Mouse (Mus musculus): Measurements from ENCODE around the gene Magi1. TPM values are rescaled to one million over a fixed set of nuclear protein-coding genes. Genes with fewer than 3 reads are reported as not detected.

The Magi1 gene
- total and polyA plus RNA-seq, 3 experiments = not detected

- Histone ChIP-seq H3K27ac (ENCODE audit: control insufficient read depth, low read depth, low read length) (no peak overlapping the region), H3K4me1 (ENCODE audit: control insufficient read depth in 1 of 2, insufficient read depth in 2 of 2, low read length in 2 of 2) (no peaks in the 10 kb centered on the region), H3K79me2 (ENCODE audit: control insufficient read depth, insufficient read depth, low read length, poor library complexity) (no peaks in the 10 kb centered on the region), H3K36me3 (ENCODE audit: control insufficient read depth in 1 of 2, insufficient read depth in 2 of 2, low read length in 2 of 2) (no peaks in the 10 kb centered on the region), H3K4me3 (ENCODE audit: control insufficient read depth in 1 of 2, insufficient read depth in 1 of 2, low read depth in 2 of 2, low read length in 2 of 2) (no peak overlapping the region), H3K9me3 (replicated peaks; ENCODE audit: insufficient read depth, low read length) (no peaks in the 10 kb centered on the region), H3K9ac (ENCODE audit: control insufficient read depth, low read depth, low read length, poor library complexity, severe bottlenecking) (no peak overlapping the region), H3K27me3 (ENCODE audit: control insufficient read depth in 1 of 2, insufficient read depth in 2 of 2, low read length in 2 of 2) (no peaks in the 10 kb centered on the region)
- no peak for TF ChIP-seq CHD1 (IDR thresholded peaks at IDR 0.05; ENCODE audit: low read depth, low read length)
- TF ChIP-seq USF2 (IDR thresholded peaks at IDR 0.05; ENCODE audit: borderline replicate concordance in 1 of 2, insufficient read depth in 1 of 2, low read depth in 1 of 2, low read length in 2 of 2) = no peak
- TF ChIP-seq CHD2 (IDR thresholded peaks at IDR 0.05; ENCODE audit: low read length) = no peak
- DNase-seq (ENCODE audit: low read depth, low spot score) = no peak
Measured at GRCm38 (mm10) chr6:94094924-94095685, 188.6 kb downstream of the Magi1 start.

DNA sequence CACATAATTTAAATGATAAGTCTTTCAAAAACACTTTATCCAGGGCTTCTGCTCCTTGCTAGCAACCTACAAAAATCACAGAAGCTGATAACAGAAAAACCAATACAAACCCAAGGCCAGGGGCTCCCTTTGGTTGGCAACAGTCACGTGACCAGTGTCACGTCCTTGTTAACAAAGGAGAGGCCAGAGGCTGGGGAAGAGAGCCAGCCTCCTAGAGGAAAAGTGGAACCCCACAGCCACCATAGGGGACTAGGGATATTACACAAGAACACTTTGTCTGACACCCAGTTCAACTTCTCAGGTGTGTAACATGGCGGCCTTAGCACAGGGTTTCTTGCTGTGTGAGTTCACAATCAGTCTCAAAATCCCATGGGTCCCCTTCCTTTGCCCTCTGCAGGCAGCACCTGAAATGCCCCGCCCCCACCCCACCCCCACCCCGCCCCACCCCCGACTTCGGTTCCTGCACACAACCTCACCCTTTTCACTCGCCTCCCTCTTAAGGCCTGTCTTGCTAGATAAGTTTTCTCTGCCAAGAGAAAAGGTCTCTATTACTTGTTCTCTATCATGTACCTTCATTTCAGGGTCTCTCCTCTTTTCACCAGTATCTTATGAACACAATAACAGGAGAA lies 190.6 kb downstream of the Magi1 start:
- no peaks in the 10 kb centered on the region for H3K79me2 ChIP-seq (ENCODE audit: control insufficient read depth, insufficient read depth, low read length, poor library complexity)
- H3K9ac ChIP-seq (ENCODE audit: control insufficient read depth, low read depth, low read length, poor library complexity, severe bottlenecking) = no peak overlapping the region
- no peak for DNase-seq (ENCODE audit: low read depth, low spot score)
- H3K9me3 ChIP-seq (replicated peaks; ENCODE audit: insufficient read depth, low read length) = no peaks in the 10 kb centered on the region
- no peak overlapping the region for H3K27ac ChIP-seq (ENCODE audit: control insufficient read depth, low read depth, low read length)
- H3K36me3 ChIP-seq (ENCODE audit: control insufficient read depth in 1 of 2, insufficient read depth in 2 of 2, low read length in 2 of 2) = no peaks in the 10 kb centered on the region
- no peaks in the 10 kb centered on the region for H3K4me1 ChIP-seq (ENCODE audit: control insufficient read depth in 1 of 2, insufficient read depth in 2 of 2, low read length in 2 of 2)
- H3K4me3 ChIP-seq (ENCODE audit: control insufficient read depth in 1 of 2, insufficient read depth in 1 of 2, low read depth in 2 of 2, low read length in 2 of 2) = no peak overlapping the region
- no peaks in the 10 kb centered on the region for H3K27me3 ChIP-seq (ENCODE audit: control insufficient read depth in 1 of 2, insufficient read depth in 2 of 2, low read length in 2 of 2)
- TF ChIP-seq MXI1 (IDR thresholded peaks at IDR 0.05; ENCODE audit: low read depth, low read length) (no peak), USF2 (IDR thresholded peaks at IDR 0.05; ENCODE audit: borderline replicate concordance in 1 of 2, insufficient read depth in 1 of 2, low read depth in 1 of 2, low read length in 2 of 2) (no peak), E2F4 (IDR thresholded peaks at IDR 0.05; ENCODE audit: borderline replicate concordance, low read depth, low read length) (no peak), ETS1 (IDR thresholded peaks at IDR 0.05; ENCODE audit: low read depth, low read length) (no peak), RCOR1 (IDR thresholded peaks at IDR 0.05; ENCODE audit: low read depth, low read length) (no peak), HCFC1 (IDR thresholded peaks at IDR 0.05; ENCODE audit: low read depth, low read length) (no peak), ZMIZ1 (IDR thresholded peaks at IDR 0.05; ENCODE audit: low read depth, low read length) (no peak), NELFE (IDR thresholded peaks at IDR 0.05; ENCODE audit: low read depth, low read length) (no peak), SIN3A (IDR thresholded peaks at IDR 0.05; ENCODE audit: low read length) (no peak), GABPA (IDR thresholded peaks at IDR 0.05; ENCODE audit: low read depth, low read length) (no peak), JUND (IDR thresholded peaks at IDR 0.05; ENCODE audit: low read depth, low read length) (no peak), ZC3H11A (IDR thresholded peaks at IDR 0.05; ENCODE audit: low read depth, low read length) (no peak), MAFK (IDR thresholded peaks at IDR 0.05; ENCODE audit: borderline replicate concordance, low read depth, low read length) (no peak), ZKSCAN1 (IDR thresholded peaks at IDR 0.05; ENCODE audit: low read depth, low read length) (no peak), UBTF (IDR thresholded peaks at IDR 0.05; ENCODE audit: borderline replicate concordance, insufficient read depth, low read depth, low read length) (no peak), CHD2 (IDR thresholded peaks at IDR 0.05; ENCODE audit: low read length) (no peak), CHD1 (IDR thresholded peaks at IDR 0.05; ENCODE audit: low read depth, low read length) (no peak), TCF12 (IDR thresholded peaks at IDR 0.05; ENCODE audit: low read depth, low read length) (no peak), NRF1 (IDR thresholded peaks at IDR 0.05; ENCODE audit: insufficient read depth, low read depth, low read length, poor library complexity, severe bottlenecking) (no peak), MEF2A (IDR thresholded peaks at IDR 0.05; ENCODE audit: extremely low read depth, insufficient replicate concordance, low read depth, low read length, poor library complexity, severe bottlenecking) (no peak)

Data from MEL (cell line).